Mouse (Mus musculus): Measurements from ENCODE around the gene Ermn.
A peak's percentile ranks its signal among the peaks of the same experiment; 100 is the strongest.

Gene Ermn

DNA sequence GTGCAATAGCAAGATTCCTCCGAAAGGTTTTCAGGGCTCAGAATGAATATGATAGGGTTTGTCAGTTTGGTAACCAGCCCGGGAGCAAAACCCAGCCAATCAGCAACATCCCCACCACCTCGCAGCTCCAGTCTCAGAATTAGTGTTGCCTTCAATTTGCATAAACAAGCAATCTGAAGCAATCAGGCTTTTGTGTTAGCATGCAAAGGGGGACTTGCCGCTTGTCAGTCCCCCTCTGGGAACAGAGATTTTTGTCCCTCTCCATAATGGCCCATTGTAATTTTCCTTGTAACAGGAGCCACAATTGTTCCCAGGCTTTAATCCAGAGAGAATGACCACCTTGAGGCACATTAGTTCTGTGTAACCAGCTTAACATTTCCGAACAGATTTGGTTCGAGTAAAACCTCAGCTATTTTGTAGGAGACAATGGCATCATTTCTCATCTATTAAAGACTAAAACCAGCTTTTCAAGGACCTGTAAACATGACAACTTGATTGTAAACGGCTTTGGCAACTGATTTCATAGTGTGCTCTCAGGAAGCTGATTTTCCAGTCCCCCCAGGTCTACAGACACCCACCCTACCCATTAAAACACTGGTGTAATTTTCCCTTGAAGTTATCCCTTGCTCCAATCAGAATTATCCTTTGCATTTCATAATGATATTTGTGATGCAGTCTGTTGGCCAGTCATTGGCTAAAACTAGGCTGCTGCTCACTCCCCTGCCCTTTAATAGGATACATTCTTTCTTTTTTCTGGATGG, at the start of gene Ermn:
Gene Ermn, minus strand, starts transcription at position 44 of the 761 bp plus-strand sequence.
- no peak for DNase-seq

DNA sequence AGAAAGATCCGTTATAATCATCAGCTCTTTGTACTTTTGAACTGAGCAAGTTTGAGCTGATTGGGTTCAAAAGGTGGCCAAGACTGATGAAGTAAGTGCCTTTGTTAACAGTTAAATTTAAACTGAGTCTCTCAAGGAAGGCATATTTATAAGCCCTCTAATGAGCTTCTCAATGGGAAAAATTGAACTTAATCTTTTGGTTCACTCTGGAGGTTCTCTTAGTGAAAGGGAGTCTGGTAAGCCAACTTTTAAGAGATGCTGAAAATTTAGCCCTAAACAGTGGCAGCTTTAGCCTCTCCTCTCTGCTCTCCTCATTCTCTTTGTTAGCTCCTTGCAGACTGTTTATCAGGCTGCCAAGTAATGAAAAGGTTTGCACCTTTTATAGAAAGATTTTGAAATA, 42.2 kb upstream of the Ermn start:
- DNase-seq = no peak

DNA sequence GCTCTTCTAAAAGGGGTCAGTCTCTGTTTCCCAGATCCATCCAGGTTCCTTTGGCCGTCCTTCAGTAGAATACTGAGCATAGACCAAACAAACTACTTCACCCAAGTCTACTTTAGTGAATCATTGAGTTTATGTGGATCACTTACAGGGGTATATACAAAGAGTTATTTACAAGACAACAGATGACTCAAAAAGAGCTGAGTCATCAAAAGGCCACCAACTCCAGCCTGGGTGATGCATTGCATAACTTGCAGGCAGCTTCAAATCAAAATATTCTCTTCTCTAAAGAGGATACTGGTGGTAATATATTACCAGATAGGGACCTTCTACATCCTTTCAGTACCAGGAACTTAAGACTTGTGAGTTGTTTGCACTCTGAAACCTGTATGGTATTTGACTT, 33.8 kb upstream of the Ermn start:
- DNase-seq = no peak

DNA sequence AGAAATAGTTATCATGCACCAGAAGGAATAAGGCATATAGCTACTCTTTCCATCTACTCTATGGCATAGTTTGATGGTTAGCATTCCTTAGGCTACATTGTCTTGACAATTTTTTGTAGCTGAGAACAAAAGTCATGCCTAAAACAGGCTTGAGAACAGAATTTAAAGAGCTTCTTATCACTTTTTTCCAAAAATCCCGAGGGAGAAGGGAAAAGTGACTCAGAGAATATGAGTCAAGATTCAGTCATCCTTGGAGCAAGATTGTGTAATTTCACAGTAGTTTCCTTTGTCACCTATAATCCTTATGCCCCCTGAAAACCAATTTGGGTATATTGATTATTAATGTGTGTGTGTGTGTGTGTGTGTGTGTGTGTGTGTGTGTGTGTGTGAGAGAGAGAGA, 27.2 kb upstream of the Ermn start:
- DNase-seq = no peak

DNA sequence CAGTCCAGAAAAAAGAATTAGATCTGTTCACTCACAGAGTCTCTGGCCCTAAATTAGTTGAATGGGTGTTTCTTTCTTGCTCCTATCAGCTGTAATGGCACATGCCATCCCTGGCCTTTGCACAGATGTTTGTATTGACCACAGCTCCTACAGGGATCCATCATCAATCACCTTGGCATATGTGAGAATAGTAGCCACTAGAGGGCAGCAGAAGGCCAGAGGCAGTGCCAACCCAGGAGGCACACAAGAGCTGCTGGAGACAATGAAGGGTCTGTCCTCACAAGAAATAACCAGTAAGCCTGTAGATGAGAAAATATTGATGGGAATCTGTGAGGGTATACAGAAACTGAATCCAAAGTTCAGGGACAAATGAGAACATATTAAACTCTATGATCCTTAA, 2.7 kb upstream of the Ermn start:
- peak; percentile 64 to 76 for DNase-seq

DNA sequence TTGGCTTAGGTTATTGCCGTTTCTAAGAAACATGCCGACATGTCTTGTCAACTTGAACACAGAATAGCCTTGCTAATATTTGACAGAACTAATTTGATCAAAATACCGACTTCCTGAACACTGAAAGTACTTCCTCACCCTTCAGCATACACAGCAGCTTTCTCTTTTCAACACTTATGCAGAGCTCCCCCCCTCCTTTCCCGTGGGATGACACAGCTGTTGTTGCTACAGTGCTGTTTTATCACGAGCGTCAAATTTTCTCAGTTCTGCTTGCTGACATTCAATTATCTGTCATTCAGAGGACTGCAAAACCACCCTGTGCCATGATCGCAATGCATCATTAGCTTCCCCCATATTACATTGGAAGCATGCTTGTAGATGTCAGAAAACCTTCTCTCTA, 10.8 kb downstream of the Ermn start:
- no peak for DNase-seq

DNA sequence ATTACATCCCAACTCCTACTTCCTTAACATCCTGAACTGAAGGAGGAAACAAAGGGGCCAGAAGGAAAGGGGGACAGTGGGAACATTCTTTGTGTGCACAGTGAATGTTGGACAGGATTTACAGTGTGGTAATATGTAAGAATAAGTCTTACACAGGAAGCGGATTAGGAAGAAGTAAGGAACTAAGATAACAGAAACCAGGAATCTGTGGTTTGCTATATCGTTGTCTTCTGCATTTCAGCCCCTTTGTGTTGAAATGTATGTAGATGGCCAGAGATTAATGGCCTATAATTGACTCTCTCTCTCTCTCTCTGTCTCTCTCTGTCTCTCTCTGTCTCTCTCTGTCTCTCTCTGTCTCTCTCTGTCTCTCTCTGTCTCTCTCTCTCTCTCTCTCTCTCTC, 15.7 kb downstream of the Ermn start:
- DNase-seq = no peak

DNA sequence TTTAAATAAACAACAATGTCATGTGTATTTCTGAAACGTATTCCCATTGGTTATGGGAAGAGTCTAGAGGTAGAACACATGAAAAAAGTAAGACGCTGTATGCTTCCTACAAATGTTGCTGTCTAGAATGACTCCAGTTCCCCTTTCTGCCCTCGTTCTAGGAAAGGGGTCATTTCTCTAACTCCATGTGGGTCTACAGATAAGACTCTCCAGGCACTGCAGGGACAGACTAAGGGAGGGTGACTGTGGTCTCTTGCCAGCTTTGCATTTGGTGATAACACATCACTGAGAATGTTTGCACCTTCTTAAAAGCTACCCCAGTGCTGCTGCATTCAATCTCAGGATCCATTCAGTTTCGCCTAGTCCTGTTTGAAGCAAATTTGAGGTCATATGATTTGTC, 17.0 kb downstream of the Ermn start:
- DNase-seq = no peak

DNA sequence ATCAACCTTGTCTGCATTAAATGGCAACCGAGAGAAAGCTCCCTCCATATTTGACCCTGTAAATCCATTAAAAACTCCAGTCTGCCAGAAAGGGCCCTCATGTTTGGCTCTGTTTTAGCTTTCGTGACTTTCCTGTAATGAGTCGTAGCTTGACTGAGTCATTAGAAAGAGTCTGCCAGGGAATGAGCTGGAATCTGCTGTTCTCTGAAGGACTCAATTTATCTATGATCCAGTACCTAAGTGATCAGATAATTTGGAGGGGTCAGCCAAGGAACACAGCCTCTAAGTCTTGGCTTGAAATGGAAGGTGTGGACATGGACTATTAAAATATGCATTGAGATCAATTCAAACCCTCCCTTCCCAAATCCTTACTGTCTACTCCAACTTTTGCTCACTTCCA, 21.2 kb downstream of the Ermn start:
- DNase-seq = no peak

DNA sequence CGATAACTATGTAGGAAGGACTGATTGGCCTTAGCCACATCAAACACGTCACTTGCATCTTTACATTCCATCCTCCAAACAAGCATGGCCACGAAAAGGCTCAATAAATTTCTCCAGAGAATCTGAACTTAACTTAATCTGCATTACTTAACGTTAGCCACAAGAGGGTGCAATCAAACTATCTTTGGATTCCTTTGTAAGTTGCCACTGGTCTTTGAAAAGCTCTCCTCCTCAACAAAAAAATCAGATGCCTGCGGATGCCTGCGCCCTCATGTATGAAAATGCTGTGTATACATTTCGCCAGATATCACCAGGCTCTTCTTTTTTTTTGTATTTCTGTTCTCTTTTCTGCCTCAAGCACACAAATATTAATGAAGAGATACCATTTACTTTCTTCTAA, 23.3 kb downstream of the Ermn start:
- peak; percentile 1 to 7 for DNase-seq

DNA sequence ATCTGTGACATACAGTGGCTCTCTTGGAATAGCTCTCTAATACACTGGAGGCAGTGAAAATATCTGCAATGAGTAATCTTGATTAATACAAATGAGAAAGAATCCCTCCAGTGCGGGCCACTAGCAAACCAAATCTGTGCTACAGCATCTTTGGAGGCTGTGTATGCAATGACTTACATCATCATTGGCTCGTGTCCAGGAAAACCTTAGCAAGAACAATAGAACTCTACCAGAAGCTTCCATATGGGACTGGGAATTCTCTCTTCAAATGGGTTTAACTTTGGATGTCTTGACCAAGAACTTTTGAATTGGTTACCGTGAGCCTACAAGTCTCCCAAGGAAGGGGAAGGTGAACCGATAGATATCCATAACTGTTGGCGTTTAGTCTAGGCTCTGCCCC, 25.9 kb downstream of the Ermn start:
- DNase-seq = no peak

DNA sequence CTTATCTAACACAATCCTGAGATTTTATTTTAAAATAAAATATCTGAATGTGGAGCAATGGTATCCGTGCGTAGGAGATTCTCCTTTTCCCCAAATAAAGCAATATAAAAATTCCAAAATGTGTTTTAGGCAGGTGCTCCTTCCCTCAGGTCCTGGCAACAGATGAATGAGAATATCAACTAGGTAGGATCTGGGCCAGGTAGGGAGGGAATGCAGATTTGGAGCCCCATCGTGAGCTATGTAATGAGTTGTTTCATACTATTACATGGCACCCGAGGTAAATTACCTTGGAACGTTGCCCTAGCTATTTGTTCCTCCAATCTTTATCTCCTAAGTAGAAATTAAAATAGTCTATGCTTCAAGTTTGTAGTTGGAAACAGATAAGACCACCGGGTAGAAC, 29.1 kb downstream of the Ermn start:
- no peak for DNase-seq

DNA sequence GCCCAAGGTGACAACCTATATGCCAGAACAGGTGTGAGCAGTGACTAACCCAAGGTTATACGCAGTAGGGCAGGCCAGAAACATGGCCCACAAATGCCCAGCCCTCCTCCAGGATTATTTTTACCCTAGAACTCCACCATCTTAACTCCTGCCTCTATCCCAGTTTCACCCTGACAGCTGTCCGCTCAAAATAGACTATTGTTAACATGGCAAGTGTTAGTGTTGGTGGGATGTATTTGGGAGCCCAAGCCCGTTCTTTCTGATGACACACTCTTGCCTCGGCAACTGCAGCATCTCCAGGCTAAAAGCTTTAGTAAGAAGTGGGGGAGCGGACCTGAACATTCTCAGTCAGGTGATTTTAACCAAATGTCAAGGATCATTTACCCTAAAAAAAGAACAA, 45.6 kb downstream of the Ermn start:
- no peak for DNase-seq

DNA sequence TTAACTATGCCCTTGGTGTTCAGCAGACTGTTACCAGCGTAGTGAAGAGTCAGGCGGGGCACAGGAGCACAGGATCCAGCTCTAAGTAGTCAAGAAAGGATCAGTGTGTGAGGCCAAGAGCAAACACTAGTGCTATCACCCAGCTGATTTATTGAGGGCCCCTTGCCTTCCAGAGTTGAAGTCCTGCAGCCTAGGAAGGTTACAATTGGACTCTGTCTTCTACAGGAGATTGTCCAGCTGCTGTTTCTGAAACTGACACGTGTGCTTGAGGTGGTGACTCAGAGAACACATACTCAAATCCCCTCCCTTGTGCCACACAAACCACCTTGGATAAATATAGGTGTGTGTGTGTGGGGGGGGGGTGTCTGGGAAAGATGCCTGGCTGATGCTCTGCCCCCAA, 51.2 kb downstream of the Ermn start:
- no peak for DNase-seq

DNA sequence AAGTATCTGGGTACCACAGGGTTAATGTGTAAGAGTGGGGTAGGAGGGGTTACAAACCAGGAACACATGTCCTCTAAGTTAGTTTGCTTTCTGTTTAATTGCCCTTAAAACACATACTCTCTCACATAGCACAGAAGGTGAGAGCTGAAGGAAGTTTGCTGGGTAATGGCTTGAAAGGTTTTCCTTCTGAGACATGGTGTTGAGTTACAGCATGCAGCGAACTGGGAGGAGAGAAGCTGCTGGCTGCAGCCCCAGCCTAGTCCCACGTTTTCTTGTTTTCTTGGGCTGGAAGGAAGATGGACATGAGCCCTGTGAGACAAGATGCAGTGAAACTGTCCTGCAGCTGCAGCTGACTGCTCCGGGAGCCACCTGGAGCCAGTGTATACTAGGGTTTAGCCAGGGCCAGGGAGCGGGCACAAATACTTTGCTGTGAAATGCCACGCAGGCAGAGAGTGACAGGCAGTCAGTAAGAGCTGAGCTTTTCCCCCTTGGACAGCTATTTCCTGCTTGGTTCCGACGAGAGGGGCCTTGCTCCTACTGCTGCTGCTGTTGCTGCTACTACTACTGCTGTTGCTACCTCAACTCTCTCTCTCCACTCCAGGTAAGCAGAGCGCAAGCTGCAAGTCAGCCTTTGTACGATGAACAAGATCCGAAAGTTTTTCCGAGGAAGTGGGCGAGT, 54.8 kb downstream of the Ermn start, which contains the start of gene Galnt5:
Gene Galnt5, plus strand, starts transcription at position 133 of the 679 bp plus-strand sequence.
- peak in 1 of 2 experiments; percentile 2 for DNase-seq
